Comparison of ENCODE assay signal across 9 mouse cellular contexts in genomic region chr1:132125249-132125648, GRCm38 (mm10). TPM values are rescaled to one million over a fixed set of nuclear protein-coding genes. Genes with fewer than 3 reads are reported as not detected.
DNase-seq lines count a peak whose midpoint lies in the region; ATAC-seq and TF ChIP-seq lines count a peak whose summit lies in the region.
"Had no signal": no experiment of that assay in that cellular context is flagged by ENCODE, and none has a peak within 500 bp of the region (broad histone marks: within the 10 kb centered on the region; RNA-seq: fewer than 3 reads in every experiment).

No protein-coding gene starts in this region.

- no peaks in the 10 kb centered on the region for H3K36me3 ChIP-seq in heart, postnatal 0 days (replicated peaks; ENCODE audit: control insufficient read depth, insufficient read depth, low read length)
- H3K36me3 ChIP-seq in intestine, embryonic 15.5 days = no peaks in the 10 kb centered on the region
- H3K36me3 ChIP-seq in limb, embryonic 10.5 days = no peaks in the 10 kb centered on the region

- peak; percentile 6; the same call in 1 of the 2 replicates for ATAC-seq in heart, postnatal 0 days (ENCODE audit: insufficient read depth, low read depth)
- peak; percentile 44 for ATAC-seq in intestine, embryonic 15.5 days
- ATAC-seq in megakaryocyte-erythroid progenitor cell, adult 5-6 weeks (replicated peaks; ENCODE audit: low FRiP score, low TSS enrichment, poor library complexity, severe bottlenecking) = no peak

- H3K9me3 ChIP-seq in heart, postnatal 0 days (replicated peaks; ENCODE audit: control insufficient read depth, low read length) = no peaks in the 10 kb centered on the region
- H3K9me3 ChIP-seq in intestine, embryonic 15.5 days = no peaks in the 10 kb centered on the region
- H3K9me3 ChIP-seq in limb, embryonic 10.5 days (replicated peaks) = no peaks in the 10 kb centered on the region

- no peak for TF ChIP-seq EP300 in heart, postnatal 0 days (IDR thresholded peaks at IDR 0.05; ENCODE audit: low read depth)

- H3K4me2 ChIP-seq in heart, postnatal 0 days (ENCODE audit: low read depth, low read length) = no peak overlapping the region
- peak overlapping the region; percentile 30; the same call in 1 of the 2 replicates for H3K4me2 ChIP-seq in intestine, embryonic 15.5 days (replicated peaks)

- no peak overlapping the region for H3K4me3 ChIP-seq in heart, postnatal 0 days (ENCODE audit: low read depth, low read length)
- no peak overlapping the region for H3K4me3 ChIP-seq in intestine, embryonic 15.5 days (replicated peaks)
- H3K4me3 ChIP-seq in limb, embryonic 10.5 days = no peak overlapping the region

- H3K27ac ChIP-seq in heart, postnatal 0 days (ENCODE audit: low read depth) = 0 out of 2 replicates have a peak overlapping the region, but pooled peaks have one; percentile 28
- H3K27ac ChIP-seq in intestine, embryonic 15.5 days = peak overlapping the region; percentile 83
- 0 out of 2 replicates have a peak overlapping the region, but pooled peaks have one; percentile 39 for H3K27ac ChIP-seq in limb, embryonic 10.5 days

- WGBS in heart, postnatal 0 days = 55% methylated on average over 4 of the region's 4 CpGs
- WGBS in intestine, embryonic 15.5 days = 39% methylated on average over 4 of the region's 4 CpGs
- WGBS in limb, embryonic 10.5 days = 31% methylated on average over 4 of the region's 4 CpGs

- H3K9ac ChIP-seq in heart, postnatal 0 days (replicated peaks; ENCODE audit: low read depth, low read length) = no peak overlapping the region
- H3K9ac ChIP-seq in intestine, embryonic 15.5 days = no peak overlapping the region

- no peaks in the 10 kb centered on the region for H3K27me3 ChIP-seq in heart, postnatal 0 days (ENCODE audit: control insufficient read depth, insufficient read depth, low read length)
- H3K27me3 ChIP-seq in intestine, embryonic 15.5 days (replicated peaks) = no peaks in the 10 kb centered on the region
- no peaks in the 10 kb centered on the region for H3K27me3 ChIP-seq in limb, embryonic 10.5 days (ENCODE audit: low read depth, poor library complexity, severe bottlenecking)

- no peak for TF ChIP-seq CTCF in heart, postnatal 0 days (IDR thresholded peaks at IDR 0.05; ENCODE audit: low read depth)

- H3K4me1 ChIP-seq in heart, postnatal 0 days (ENCODE audit: control insufficient read depth, insufficient read depth) = no peaks in the 10 kb centered on the region
- peaks cover 27% of the 10 kb centered on the region for H3K4me1 ChIP-seq in intestine, embryonic 15.5 days (replicated peaks)
- H3K4me1 ChIP-seq in limb, embryonic 10.5 days = peaks cover 46% of the 10 kb centered on the region

- DNase-seq in kidney, adult 11 months = peak; percentile 68
- no peak for DNase-seq in kidney, adult 18-20 months
- DNase-seq in heart, postnatal 0 days (ENCODE audit: low spot score) = no peak
- DNase-seq in limb, embryonic 10.5 days (ENCODE audit: low spot score) = no peak
- no peak for DNase-seq in urinary bladder, postnatal 25 days (ENCODE audit: low spot score)
- DNase-seq: cerebellum, adult 11 months had no signal

RNA-seq across cellular contexts. Expression of gene Cdk18, which starts 14.2 kb away (rescaled TPM):
- total RNA-seq in heart, postnatal 0 days (2014; rRNA removed; ENCODE audit: low replicate concordance) = 4.0 and 6.2 TPM in 2 replicates
- 1.9 and 2.0 TPM in 2 replicates for polyA plus RNA-seq in heart, postnatal 0 days (2015; fragmentation: Nextera tagmentation; extraction: Ambion mirVana)
- polyA plus RNA-seq in intestine, embryonic 15.5 days (2015; fragmentation: Nextera tagmentation; extraction: Ambion mirVana) = 10.5 and 13.4 TPM in 2 replicates
- polyA plus RNA-seq in limb, embryonic 10.5 days (2016; fragmentation: Nextera tagmentation; extraction: Ambion mirVana) = 3.7 TPM in 2 replicates
- total RNA-seq in megakaryocyte-erythroid progenitor cell, adult 5-6 weeks (2014; fragmentation: Nextera tagmentation) = 0.42 TPM in 1 of 2 replicates, not detected in the other
- 0.46 TPM in 1 of 2 replicates, not detected in the other for total RNA-seq in megakaryocyte-erythroid progenitor cell, adult 5-6 weeks (2017)
- total RNA-seq: megakaryocyte, adult 5-6 weeks had no signal

RNA-seq across cellular contexts. Expression of gene Mfsd4a, which starts 57.4 kb away (rescaled TPM):
- 4.4 and 4.5 TPM in 2 replicates for total RNA-seq in heart, postnatal 0 days (2014; rRNA removed; ENCODE audit: low replicate concordance)
- 4.2 and 6.4 TPM in 2 replicates for polyA plus RNA-seq in heart, postnatal 0 days (2015; fragmentation: Nextera tagmentation; extraction: Ambion mirVana)
- 8.7 and 10.3 TPM in 2 replicates for polyA plus RNA-seq in intestine, embryonic 15.5 days (2015; fragmentation: Nextera tagmentation; extraction: Ambion mirVana)
- 9.5 and 13.4 TPM in 2 replicates for polyA plus RNA-seq in limb, embryonic 10.5 days (2016; fragmentation: Nextera tagmentation; extraction: Ambion mirVana)
- 0.40 TPM in 1 of 2 replicates, not detected in the other for total RNA-seq in megakaryocyte-erythroid progenitor cell, adult 5-6 weeks (2014; fragmentation: Nextera tagmentation)
- total RNA-seq in megakaryocyte-erythroid progenitor cell, adult 5-6 weeks (2017) = 0.75 and 3.8 TPM in 2 replicates

Comparison
In these comparisons a context has a peak if more than half of its experiments do, and no peak if none do; other contexts are left out.
1. H3K27ac ChIP-seq: peak in every context shown above with its lines; median percentile 83 in intestine, embryonic 15.5 days; 39 in limb, embryonic 10.5 days; 28 in heart, postnatal 0 days.